Mouse (Mus musculus) duodenum, adult 2 months (tissue): Measurements from ENCODE around the gene Gm20903. TPM values are rescaled to one million over a fixed set of nuclear protein-coding genes. Genes with fewer than 3 reads are reported as not detected.

ENCODE experiments used
- polyA plus RNA-seq: library from polyadenylated mRNA; depleted of rRNA; stranded (reverse); fragments of >200 nt; gene quantifications from 2 replicates; pipeline ENCODE4 v1.2.3, GENCODE M21; 2012; ENCODE audit warnings: low replicate concordance; rRNA removed

Gm20903 gene
- polyA plus RNA-seq = not detected in 2 replicates

GRCm38 (mm10) chrY:73669015-73669414 lies at the start of gene Gm20903:
Gene Gm20903, plus strand, starts transcription at chrY:73669315.

